Mouse (Mus musculus) kidney, embryonic 15.5 days (tissue): Measurements from ENCODE around the gene Spi1. TPM values are rescaled to one million over a fixed set of nuclear protein-coding genes. Genes with fewer than 3 reads are reported as not detected.

Experiments used
- ATAC-seq: fragments of 200-750 bp; cut with Nextera tagmentation; replicated peaks from 2 replicates; pipeline ENCODE4 v1.8.0; 2017; ENCODE audit warnings: moderate TSS enrichment; ENCODE audit not compliant: low FRiP score
- H3K27ac ChIP-seq: fragments of 300-500 bp; sonication (generic); 2 replicates; pipeline ENCODE4 v1.5.1; 2015; ENCODE audit warnings: mild to moderate bottlenecking, inconsistent platforms
- H3K27me3 ChIP-seq: fragments of 300-500 bp; sonication (generic); 2 replicates; pipeline ENCODE4 v1.6.1; 2015; ENCODE audit warnings: inconsistent platforms
- H3K36me3 ChIP-seq: fragments of 300-500 bp; sonication (generic); 2 replicates; pipeline ENCODE4 v1.6.1; 2015; ENCODE audit warnings: inconsistent platforms
- H3K4me1 ChIP-seq: fragments of 300-500 bp; sonication (generic); 2 replicates; pipeline ENCODE4 v1.6.1; 2015; ENCODE audit warnings: inconsistent platforms
- H3K4me2 ChIP-seq: fragments of 300-500 bp; sonication (generic); 2 replicates; pipeline ENCODE4 v1.6.1; 2015; ENCODE audit warnings: moderate library complexity, mild to moderate bottlenecking, inconsistent platforms
- H3K4me3 ChIP-seq: fragments of 300-500 bp; sonication (generic); replicated peaks from 2 replicates; pipeline ENCODE4 v1.5.1; 2015; ENCODE audit warnings: mild to moderate bottlenecking, inconsistent platforms
- H3K9ac ChIP-seq: fragments of 300-500 bp; sonication (generic); 2 replicates; pipeline ENCODE4 v1.6.1; 2015; ENCODE audit warnings: mild to moderate bottlenecking, inconsistent platforms
- H3K9me3 ChIP-seq: fragments of 300-500 bp; sonication (generic); replicated peaks from 2 replicates; pipeline ENCODE4 v1.6.1; 2016; ENCODE audit warnings: inconsistent platforms
- WGBS: fragments of 180-500 bp; shearing (Covaris S2); methylation state at CpG from one replicate; pipeline ENCODE4 v1.1.7; 2015; ENCODE audit warnings: mixed read lengths; 5-methylcytosine and 5-hydroxymethylcytosine counted together
- polyA plus RNA-seq: library from polyadenylated mRNA; unstranded; fragments of >200 nt; fragmentation: Nextera tagmentation; extraction: Ambion mirVana; gene quantifications from 2 replicates; pipeline ENCODE4 v1.2.1, GENCODE M21; 2015

The Spi1 gene
- polyA plus RNA-seq, 1 experiment from 2014 or later, result 5.4 TPM

DNA sequence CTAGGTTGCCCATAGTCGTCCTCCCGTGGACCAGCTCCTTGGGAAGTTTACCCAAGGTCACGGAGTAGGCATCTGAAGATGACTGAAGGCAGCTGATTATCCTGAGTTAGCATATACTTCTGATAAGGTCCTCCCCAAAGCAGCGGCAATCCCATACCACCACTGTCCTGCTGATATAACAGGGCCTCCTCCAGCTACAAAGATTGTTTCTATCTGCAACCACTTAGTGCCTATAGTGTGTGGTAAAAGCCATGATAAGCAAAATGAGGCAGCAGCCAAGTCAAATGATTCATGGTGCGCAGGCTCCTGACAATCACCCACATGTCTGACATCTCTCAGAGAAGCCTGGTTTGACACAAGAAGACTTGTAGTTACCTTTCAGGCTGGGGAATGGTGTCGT is 82.8 kb downstream of the Spi1 start:
- no peak for ATAC-seq
- Histone ChIP-seq H3K27ac (no peak overlapping the region), H3K4me2 (no peak overlapping the region)

More for the DNA sequence above, 82.8 kb downstream of the Spi1 start:
- Histone ChIP-seq H3K9me3 (no peaks in the 10 kb centered on the region), H3K36me3 (peaks cover 54% of the 10 kb centered on the region), H3K4me3 (no peak overlapping the region), H3K4me1 (no peaks in the 10 kb centered on the region), H3K9ac (no peak overlapping the region), H3K27me3 (no peaks in the 10 kb centered on the region)
- WGBS, result 89% methylated on average over 6 of the region's 6 CpGs

Other genes with a start within 250 kb of the Spi1 start
- gene Mtch2, start 235.2 kb upstream of the Spi1 start, polyA plus RNA-seq, result 208 and 225 TPM in 2 replicates
- 9.0 and 9.2 TPM in 2 replicates for gene C1qtnf4, start 196.5 kb upstream of the Spi1 start, polyA plus RNA-seq
- gene Kbtbd4, start 177.7 kb upstream of the Spi1 start, polyA plus RNA-seq, result 39.2 and 42.4 TPM in 2 replicates
- gene Ndufs3, start 177.6 kb upstream of the Spi1 start, polyA plus RNA-seq, result 232 and 236 TPM in 2 replicates
- 104 and 107 TPM in 2 replicates for gene Celf1, start 142.0 kb upstream of the Spi1 start, polyA plus RNA-seq
- gene Rapsn, start 46.8 kb upstream of the Spi1 start, polyA plus RNA-seq, result 2.7 and 3.4 TPM in 2 replicates
- gene Psmc3, start 28.4 kb upstream of the Spi1 start, polyA plus RNA-seq, result 307 and 315 TPM in 2 replicates
- gene Slc39a13, start 12.0 kb upstream of the Spi1 start, polyA plus RNA-seq, result 41.2 and 48.5 TPM in 2 replicates
- gene Mybpc3, start 35.8 kb downstream of the Spi1 start, polyA plus RNA-seq, result 0.10 and 0.13 TPM in 2 replicates
- 6.8 and 10.1 TPM in 2 replicates for gene Madd, start 101.4 kb downstream of the Spi1 start, polyA plus RNA-seq
- 2.2 and 3.3 TPM in 2 replicates for gene Nr1h3, start 120.4 kb downstream of the Spi1 start, polyA plus RNA-seq
- 27.1 and 27.3 TPM in 2 replicates for gene Acp2, start 120.5 kb downstream of the Spi1 start, polyA plus RNA-seq
- 16.2 and 17.0 TPM in 2 replicates for gene Ddb2, start 154.6 kb downstream of the Spi1 start, polyA plus RNA-seq
- 39.9 and 40.3 TPM in 2 replicates for gene Pacsin3, start 173.6 kb downstream of the Spi1 start, polyA plus RNA-seq
- gene Arfgap2, start 182.6 kb downstream of the Spi1 start, polyA plus RNA-seq, result 86.6 and 92.2 TPM in 2 replicates